Mouse (Mus musculus): ENCODE results near the gene Irf2bp1. TPM values are rescaled to one million over a fixed set of nuclear protein-coding genes. Genes with fewer than 3 reads are reported as not detected.
A peak's percentile ranks its signal among the peaks of the same experiment; 100 is the strongest.

The Irf2bp1 gene
- total and polyA plus RNA-seq, 2 experiments from 2014 or later: 22.4 to 128 TPM

DNA sequence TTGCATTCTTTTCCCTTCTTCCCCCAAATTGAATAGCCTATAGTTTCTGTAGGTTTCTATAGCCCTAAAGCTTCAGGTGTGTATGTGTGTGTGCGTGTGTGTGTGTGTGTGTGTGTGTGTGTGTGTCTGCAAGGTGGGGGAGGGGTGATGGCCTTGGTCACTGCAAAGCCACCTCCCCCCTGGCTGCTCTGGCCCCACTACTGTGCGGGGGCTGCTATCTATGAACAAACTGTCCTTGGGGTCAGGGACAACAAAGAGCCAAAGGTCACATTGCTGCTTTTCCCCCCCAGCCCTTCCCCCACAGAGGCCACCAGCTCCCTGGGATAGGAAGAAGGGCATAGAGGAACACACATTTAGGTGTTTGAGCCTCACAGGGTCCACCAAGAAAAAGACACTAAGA, 9.0 kb downstream of the Irf2bp1 start:
- DNase-seq (ENCODE audit: low spot score): no peak
- TF ChIP-seq CTCF (IDR thresholded peaks at IDR 0.05; ENCODE audit: low read depth): no peak
- H3K9ac ChIP-seq (replicated peaks; ENCODE audit: low read length): no peak overlapping the region
- WGBS: 54% methylated on average over 2 of the region's 2 CpGs
- H3K36me3 ChIP-seq (ENCODE audit: insufficient read depth, low read length): no peaks in the 10 kb centered on the region
- no peak for ATAC-seq
- no peaks in the 10 kb centered on the region for H3K27me3 ChIP-seq (ENCODE audit: insufficient read depth, low read length)
- no peaks in the 10 kb centered on the region for H3K4me1 ChIP-seq (ENCODE audit: insufficient read depth, low read length)
- no peaks in the 10 kb centered on the region for H3K9me3 ChIP-seq (ENCODE audit: low read length)
- H3K27ac ChIP-seq: no peak overlapping the region
- H3K4me2 ChIP-seq (ENCODE audit: low read depth, low read length): no peak overlapping the region
- H3K4me3 ChIP-seq (ENCODE audit: low read length): no peak overlapping the region

DNA sequence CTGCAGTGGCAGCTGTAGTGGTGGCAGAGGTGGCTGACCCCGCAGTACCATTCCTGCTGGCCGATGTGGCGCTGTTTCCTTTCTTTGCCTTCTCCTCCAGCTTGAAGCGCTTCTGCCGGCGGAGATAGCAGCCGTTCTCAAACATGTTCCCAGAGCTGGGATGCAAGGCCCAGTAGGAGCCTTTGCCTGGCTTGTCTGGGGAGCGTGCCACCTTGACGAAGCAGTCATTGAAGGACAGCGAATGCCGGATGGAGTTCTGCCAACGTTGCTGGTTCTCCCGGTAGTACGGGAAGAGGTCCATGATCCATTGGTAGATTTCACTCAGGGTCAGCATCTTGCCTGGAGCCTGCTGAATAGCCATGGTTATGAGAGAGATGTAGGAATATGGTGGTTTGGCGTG, 10.6 kb downstream of the Irf2bp1 start:
- Histone ChIP-seq H3K4me2 (ENCODE audit: low read depth, low read length) (no peak overlapping the region), H3K27ac (no peak overlapping the region), H3K9me3 (ENCODE audit: low read length) (no peaks in the 10 kb centered on the region), H3K9ac (replicated peaks; ENCODE audit: low read length) (no peak overlapping the region), H3K27me3 (ENCODE audit: insufficient read depth, low read length) (no peaks in the 10 kb centered on the region), H3K4me3 (ENCODE audit: low read length) (no peak overlapping the region), H3K4me1 (ENCODE audit: insufficient read depth, low read length) (no peaks in the 10 kb centered on the region), H3K36me3 (ENCODE audit: insufficient read depth, low read length) (no peaks in the 10 kb centered on the region)
- ATAC-seq (no peak), DNase-seq (ENCODE audit: low spot score) (no peak)
- TF ChIP-seq CTCF (IDR thresholded peaks at IDR 0.05; ENCODE audit: low read depth): peak; percentile 21
- WGBS: 60% methylated on average over 15 of the region's 15 CpGs

GRCm38 (mm10) chr7:19016042-19016441, 12.2 kb downstream of the Irf2bp1 start:
- no peaks in the 10 kb centered on the region for H3K9me3 ChIP-seq (ENCODE audit: low read length)
- H3K27ac ChIP-seq: no peak overlapping the region
- no peak for ATAC-seq
- H3K4me1 ChIP-seq (ENCODE audit: insufficient read depth, low read length): no peaks in the 10 kb centered on the region
- no peak overlapping the region for H3K9ac ChIP-seq (replicated peaks; ENCODE audit: low read length)
- 92% methylated on average over 4 of the region's 4 CpGs for WGBS
- H3K36me3 ChIP-seq (ENCODE audit: insufficient read depth, low read length): no peaks in the 10 kb centered on the region
- no peak overlapping the region for H3K4me2 ChIP-seq (ENCODE audit: low read depth, low read length)
- no peak for DNase-seq (ENCODE audit: low spot score)
- H3K27me3 ChIP-seq (ENCODE audit: insufficient read depth, low read length): peaks cover 3% of the 10 kb centered on the region; the same call in 1 of the 2 replicates
- H3K4me3 ChIP-seq (ENCODE audit: low read length): no peak overlapping the region
- TF ChIP-seq CTCF (IDR thresholded peaks at IDR 0.05; ENCODE audit: low read depth): no peak

GRCm38 (mm10) chr7:19017909-19018308, 14.1 kb downstream of the Irf2bp1 start:
- peaks cover 20% of the 10 kb centered on the region for H3K27me3 ChIP-seq (ENCODE audit: insufficient read depth, low read length)
- WGBS: 92% methylated on average over 7 of the region's 7 CpGs
- no peaks in the 10 kb centered on the region for H3K9me3 ChIP-seq (ENCODE audit: low read length)
- H3K36me3 ChIP-seq (ENCODE audit: insufficient read depth, low read length): no peaks in the 10 kb centered on the region
- H3K9ac ChIP-seq (replicated peaks; ENCODE audit: low read length): no peak overlapping the region
- TF ChIP-seq CTCF (IDR thresholded peaks at IDR 0.05; ENCODE audit: low read depth): no peak
- H3K27ac ChIP-seq: no peak overlapping the region
- H3K4me2 ChIP-seq (ENCODE audit: low read depth, low read length): no peak overlapping the region
- no peak overlapping the region for H3K4me3 ChIP-seq (ENCODE audit: low read length)
- ATAC-seq (no peak), DNase-seq (ENCODE audit: low spot score) (no peak)
- no peaks in the 10 kb centered on the region for H3K4me1 ChIP-seq (ENCODE audit: insufficient read depth, low read length)

DNA sequence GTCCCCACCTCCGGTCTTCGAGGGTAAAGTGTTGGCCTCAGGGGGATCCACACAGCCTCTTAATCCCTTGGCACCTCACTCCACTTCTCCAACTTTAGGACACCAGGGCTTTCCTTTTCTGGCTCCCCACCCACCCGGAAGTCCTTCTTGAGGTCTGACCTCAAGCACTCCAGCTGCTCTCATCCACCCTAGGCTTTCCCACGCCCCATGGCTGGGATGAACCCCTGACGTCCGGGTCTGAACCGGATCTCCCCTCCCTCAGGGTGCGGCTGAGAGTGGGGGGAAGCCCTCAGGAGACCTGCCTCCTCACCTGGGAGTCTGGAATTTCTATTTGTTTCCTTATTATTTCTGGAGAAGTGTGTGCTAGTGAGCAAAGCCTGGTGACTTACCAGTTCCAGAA, 17.2 kb downstream of the Irf2bp1 start:
- ATAC-seq (no peak), DNase-seq (ENCODE audit: low spot score) (no peak)
- no peak overlapping the region for H3K4me3 ChIP-seq (ENCODE audit: low read length)
- WGBS: 26% methylated on average over 8 of the region's 8 CpGs
- no peak overlapping the region for H3K9ac ChIP-seq (replicated peaks; ENCODE audit: low read length)
- H3K9me3 ChIP-seq (ENCODE audit: low read length): no peaks in the 10 kb centered on the region
- no peak overlapping the region for H3K27ac ChIP-seq
- H3K36me3 ChIP-seq (ENCODE audit: insufficient read depth, low read length): no peaks in the 10 kb centered on the region
- TF ChIP-seq CTCF (IDR thresholded peaks at IDR 0.05; ENCODE audit: low read depth): no peak
- H3K4me1 ChIP-seq (ENCODE audit: insufficient read depth, low read length): peaks cover 4% of the 10 kb centered on the region
- H3K27me3 ChIP-seq (ENCODE audit: insufficient read depth, low read length): peaks cover 29% of the 10 kb centered on the region
- H3K4me2 ChIP-seq (ENCODE audit: low read depth, low read length): no peak overlapping the region

DNA sequence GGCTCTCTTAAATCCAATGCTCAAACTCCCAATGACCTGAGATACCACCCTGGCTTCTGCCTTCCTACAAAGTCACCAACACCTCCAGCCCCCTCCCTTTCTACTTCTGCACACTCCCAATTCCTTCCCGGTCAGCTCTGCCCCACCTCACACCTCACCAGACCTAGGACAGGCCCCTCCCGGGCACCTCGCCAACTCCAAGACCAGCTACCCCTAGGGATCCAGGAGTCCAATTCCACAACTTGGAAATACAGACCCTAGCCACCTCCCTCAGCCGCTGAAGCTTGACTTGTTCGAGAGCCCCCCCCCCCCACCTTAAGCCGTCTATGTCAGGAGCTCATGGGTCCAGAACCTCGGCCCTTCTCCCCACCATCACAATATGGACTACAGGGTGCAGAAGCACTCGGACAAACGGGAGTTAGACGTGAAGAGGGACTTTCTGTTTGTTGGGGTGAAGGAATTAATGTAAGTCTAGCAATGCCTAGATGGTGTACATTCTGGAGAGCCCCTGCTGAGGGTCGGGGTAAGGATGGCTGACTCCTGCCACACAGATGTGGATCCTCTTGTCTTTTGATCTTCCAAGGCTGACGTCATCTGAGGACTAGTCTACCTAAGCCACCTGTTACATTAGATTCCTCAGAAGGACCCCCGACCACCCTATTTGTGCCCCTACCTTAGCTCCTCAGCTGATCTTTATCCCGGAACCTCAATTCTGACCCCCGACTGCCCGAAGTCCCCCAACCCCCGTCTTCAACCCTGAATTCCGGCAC, 18.5 kb downstream of the Irf2bp1 start:
- 64% methylated on average over 18 of the region's 18 CpGs for WGBS
- Histone ChIP-seq H3K4me2 (ENCODE audit: low read depth, low read length) (no peak overlapping the region), H3K9me3 (ENCODE audit: low read length) (no peaks in the 10 kb centered on the region), H3K27ac (no peak overlapping the region), H3K4me1 (ENCODE audit: insufficient read depth, low read length) (peaks cover 4% of the 10 kb centered on the region), H3K4me3 (ENCODE audit: low read length) (no peak overlapping the region), H3K9ac (replicated peaks; ENCODE audit: low read length) (no peak overlapping the region), H3K27me3 (ENCODE audit: insufficient read depth, low read length) (peaks cover 29% of the 10 kb centered on the region), H3K36me3 (ENCODE audit: insufficient read depth, low read length) (no peaks in the 10 kb centered on the region)
- TF ChIP-seq CTCF (IDR thresholded peaks at IDR 0.05; ENCODE audit: low read depth): no peak
- ATAC-seq (no peak), DNase-seq (ENCODE audit: low spot score) (no peak)

GRCm38 (mm10) chr7:19023357-19023814, 19.5 kb downstream of the Irf2bp1 start, which contains the start of gene Foxa3:
TSS of gene Foxa3 (minus strand) at chr7:19023538.
- H3K27me3 ChIP-seq (ENCODE audit: insufficient read depth, low read length): peaks cover 29% of the 10 kb centered on the region
- TF ChIP-seq CTCF (IDR thresholded peaks at IDR 0.05; ENCODE audit: low read depth): no peak
- DNase-seq (ENCODE audit: low spot score) (no peak), ATAC-seq (peak; percentile 3; the same call in 1 of the 2 replicates)
- H3K9ac ChIP-seq (replicated peaks; ENCODE audit: low read length): peak within 1 kb of the TSS; percentile 76
- no peaks in the 10 kb centered on the region for H3K9me3 ChIP-seq (ENCODE audit: low read length)
- peak within 1 kb of the TSS; percentile 76 for H3K4me3 ChIP-seq (ENCODE audit: low read length)
- H3K27ac ChIP-seq: peak within 1 kb of the TSS; percentile 65; the same call in 1 of the 2 replicates
- peaks cover 4% of the 10 kb centered on the region for H3K4me1 ChIP-seq (ENCODE audit: insufficient read depth, low read length)
- 4% methylated on average over 25 of the region's 30 CpGs for WGBS
- H3K4me2 ChIP-seq (ENCODE audit: low read depth, low read length): peak within 1 kb of the TSS; percentile 80
- no peaks in the 10 kb centered on the region for H3K36me3 ChIP-seq (ENCODE audit: insufficient read depth, low read length)
